Mouse (Mus musculus) embryo, embryonic 11 days (tissue): ENCODE data around the gene Rnf43.

Source experiments
- DNase-seq: peaks from one replicate; pipeline ENCODE4 v3.0.0-alpha.2; 2015

The Rnf43 gene

GRCm38 (mm10) chr11:87678545-87678944 is 16.0 kb downstream of the Rnf43 start:
- no peak for DNase-seq

GRCm38 (mm10) chr11:87678976-87679375 is 16.5 kb downstream of the Rnf43 start:
- no peak for DNase-seq

GRCm38 (mm10) chr11:87680786-87681185 is 18.3 kb downstream of the Rnf43 start:
- DNase-seq, result no peak

GRCm38 (mm10) chr11:87682096-87682495 is 19.6 kb downstream of the Rnf43 start:
- DNase-seq, result no peak

- no peak for DNase-seq
Measured at GRCm38 (mm10) chr11:87682838-87683571, 20.5 kb downstream of the Rnf43 start.

GRCm38 (mm10) chr11:87686407-87686806 is 23.9 kb downstream of the Rnf43 start:
- no peak for DNase-seq

- no peak for DNase-seq
Measured at GRCm38 (mm10) chr11:87687246-87688225, 25.0 kb downstream of the Rnf43 start.

GRCm38 (mm10) chr11:87688478-87689203 is 26.1 kb downstream of the Rnf43 start:
- DNase-seq, result no peak

GRCm38 (mm10) chr11:87689402-87689808 is 26.9 kb downstream of the Rnf43 start:
- DNase-seq, result peak; percentile 39

GRCm38 (mm10) chr11:87690054-87690740 is 27.7 kb downstream of the Rnf43 start:
- no peak for DNase-seq

- DNase-seq, result no peak
Measured at GRCm38 (mm10) chr11:87697131-87697682, 34.7 kb downstream of the Rnf43 start.

- DNase-seq, result no peak
Measured at GRCm38 (mm10) chr11:87698126-87698525, 35.6 kb downstream of the Rnf43 start.

GRCm38 (mm10) chr11:87701108-87701507 is 38.6 kb downstream of the Rnf43 start:
- DNase-seq, result no peak

- no peak for DNase-seq
Measured at GRCm38 (mm10) chr11:87701877-87702620, 39.5 kb downstream of the Rnf43 start.

GRCm38 (mm10) chr11:87703654-87704053 is 41.1 kb downstream of the Rnf43 start:
- no peak for DNase-seq

GRCm38 (mm10) chr11:87704289-87704688 is 41.8 kb downstream of the Rnf43 start:
- DNase-seq, result no peak

- DNase-seq, result peak; percentile 37
Measured at GRCm38 (mm10) chr11:87707570-87707969, 45.0 kb downstream of the Rnf43 start.

GRCm38 (mm10) chr11:87708979-87709378 is 46.5 kb downstream of the Rnf43 start:
- DNase-seq, result no peak

GRCm38 (mm10) chr11:87709513-87710261 is 47.2 kb downstream of the Rnf43 start:
- peak; percentile 73 for DNase-seq

GRCm38 (mm10) chr11:87710262-87710615 is 47.7 kb downstream of the Rnf43 start:
- DNase-seq, result no peak

GRCm38 (mm10) chr11:87712188-87712587 is 49.7 kb downstream of the Rnf43 start:
- no peak for DNase-seq
